Mouse (Mus musculus): ENCODE results near the gene Sbk2.

DNA sequence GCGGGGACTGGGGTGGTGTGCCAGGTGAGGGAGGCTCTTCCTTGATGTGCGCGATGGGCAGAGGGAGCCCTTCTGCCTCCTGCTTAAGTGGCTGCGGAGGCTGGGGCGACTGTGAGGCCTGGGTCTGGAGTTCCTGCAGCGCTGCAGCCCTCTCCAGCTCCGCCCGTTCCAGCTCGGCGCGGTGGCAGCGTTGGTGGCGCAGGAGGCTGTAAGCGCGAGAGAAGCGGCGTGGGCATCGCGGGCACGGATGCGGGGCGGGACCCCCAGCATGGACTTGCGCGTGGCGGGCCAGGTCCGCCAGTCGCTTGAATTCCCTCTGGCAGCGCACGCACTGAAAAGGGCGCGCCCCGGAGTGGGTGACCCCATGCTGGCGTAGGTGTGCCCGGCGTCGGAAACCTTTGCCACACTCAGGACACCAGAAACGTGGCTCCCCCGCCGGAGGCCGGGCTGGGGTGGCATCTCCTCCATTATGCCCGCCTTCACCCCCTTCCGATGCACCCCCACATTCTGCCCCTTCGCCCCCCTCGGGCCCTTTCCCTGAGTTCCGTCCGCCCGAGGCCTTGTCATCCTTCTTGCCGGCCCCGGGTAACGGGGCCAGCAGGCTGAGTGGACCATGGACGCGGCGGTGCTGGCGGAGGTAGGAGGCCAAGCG, 29.3 kb upstream of the Sbk2 start:
- no peak for TF ChIP-seq POLR2A (IDR thresholded peaks at IDR 0.05; ENCODE audit: control insufficient read depth, low read depth, low read length)
- TF ChIP-seq CTCF (IDR thresholded peaks at IDR 0.05; ENCODE audit: control insufficient read depth, insufficient read depth, insufficient replicate concordance, low read depth, low read length), result no peak
